Mouse (Mus musculus): ENCODE measurements at regions not wholly inside any gene's neighbourhood (a gene's known extent, or its start where the extent isn't known, plus 50 kb on each side); places are given as distances from the start of the nearest gene placed in this dataset.

GRCm38 (mm10) chr19:35282775-35283447, 360.8 kb downstream of the Kif20b start:
- DNase-seq = no peak

GRCm38 (mm10) chr19:35298846-35299245, 376.7 kb downstream of the Kif20b start:
- no peak for DNase-seq

- DNase-seq = no peak
These were observed 380.6 kb downstream of the Kif20b start for GRCm38 (mm10) chr19:35302723-35303270.
